Mouse (Mus musculus) monocyte, adult 2 months (primary cell): Measurements from ENCODE around the gene Plcl1.

Experiments used
- DNase-seq, 2 experiments: peaks; one replicate each; pipeline ENCODE4 v3.0.0; 2022; ENCODE audit warnings: low spot score in 2 of 2, low read depth in 1 of 2

Plcl1 gene

DNA sequence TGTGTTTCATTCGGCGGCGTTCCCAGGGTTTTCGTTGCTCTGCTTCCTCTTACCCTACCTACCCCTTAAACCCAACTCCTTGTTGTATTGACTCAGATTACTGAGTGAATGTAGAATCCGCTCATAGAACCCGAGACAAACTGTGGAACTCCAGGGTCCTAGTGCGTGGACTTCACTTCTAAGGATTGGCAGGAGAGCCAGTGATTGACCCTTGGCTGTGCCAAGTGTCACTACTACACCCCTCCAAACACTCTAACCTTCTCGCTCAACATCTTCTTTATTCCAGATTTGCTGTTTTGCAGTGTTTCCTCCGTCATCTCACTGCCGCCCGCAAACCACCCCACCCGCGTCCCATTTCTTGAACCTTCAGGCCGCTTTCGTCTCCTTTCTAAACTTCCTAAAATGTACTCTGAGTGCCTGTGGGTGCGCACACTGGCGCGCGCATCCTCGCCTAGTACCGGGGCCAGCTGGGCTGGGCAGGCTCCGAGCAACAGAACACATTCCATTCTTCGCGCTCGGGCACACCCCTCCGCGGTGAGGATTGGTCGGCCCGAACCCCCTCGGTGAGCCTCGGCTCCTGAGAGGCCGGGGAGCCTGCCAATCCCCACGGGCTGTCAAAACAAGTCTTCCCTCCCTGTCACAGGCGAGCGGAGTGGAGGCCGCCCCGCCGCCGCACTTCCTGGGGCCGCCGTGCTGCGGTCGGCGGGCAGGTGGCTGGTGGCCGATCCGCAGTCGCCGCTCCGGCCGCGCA, at the start of gene Plcl1:
TSS of gene Plcl1 (plus strand) at position 650 of the 751 bp plus-strand sequence.
- DNase-seq, result peak; percentile 43 to 67

DNA sequence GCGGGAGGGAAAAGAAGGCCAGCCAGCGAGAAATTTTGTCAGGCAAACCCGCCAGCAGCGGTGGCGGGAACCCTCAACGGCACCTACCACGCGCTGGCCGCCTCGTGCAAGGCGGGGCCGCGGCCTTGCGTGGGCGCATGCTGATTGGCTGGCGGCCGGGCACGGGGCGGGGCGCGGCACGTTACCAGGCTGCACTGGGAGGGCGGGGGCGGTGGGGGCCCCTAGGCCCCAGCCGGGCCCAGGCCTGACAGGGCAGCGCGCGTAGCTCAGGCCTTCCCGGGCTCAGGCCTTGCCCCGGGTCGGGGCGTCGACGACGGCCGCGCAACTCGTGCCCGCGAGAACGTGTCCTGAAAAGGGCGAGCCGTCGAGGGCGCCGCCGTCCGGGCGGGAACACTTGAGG, 43.1 kb upstream of the Plcl1 start:
- no peak for DNase-seq

DNA sequence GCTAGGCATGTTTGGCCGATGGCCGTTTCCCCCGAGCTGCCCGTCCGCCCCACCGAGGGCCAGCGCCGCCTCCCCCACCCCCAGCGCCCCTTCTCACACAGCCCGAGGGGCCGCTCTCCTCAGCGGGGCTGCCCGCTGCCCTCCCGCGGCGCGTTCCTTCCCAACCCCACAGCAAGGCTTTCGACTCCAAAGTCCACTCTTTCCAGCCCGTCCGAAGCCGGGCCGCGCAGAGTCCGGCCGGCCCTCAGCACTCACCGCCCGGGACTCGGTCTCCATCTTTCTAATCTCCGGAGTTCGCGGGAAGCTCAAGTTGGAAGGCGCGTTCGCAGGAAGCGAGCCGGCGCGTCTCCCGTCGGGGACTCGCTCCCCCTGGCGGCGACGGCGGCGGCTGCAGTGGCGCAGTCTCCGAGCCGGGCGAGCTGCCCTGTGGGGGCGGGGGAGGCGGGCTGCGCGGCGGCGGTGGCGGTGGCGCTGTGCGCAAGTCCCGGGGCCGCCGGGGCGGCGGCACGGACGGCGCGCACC, 42.6 kb upstream of the Plcl1 start, which contains the start of gene Boll:
TSS of gene Boll (minus strand) at position 426 of the 522 bp plus-strand sequence.
- DNase-seq, result peak; percentile 24 to 41

DNA sequence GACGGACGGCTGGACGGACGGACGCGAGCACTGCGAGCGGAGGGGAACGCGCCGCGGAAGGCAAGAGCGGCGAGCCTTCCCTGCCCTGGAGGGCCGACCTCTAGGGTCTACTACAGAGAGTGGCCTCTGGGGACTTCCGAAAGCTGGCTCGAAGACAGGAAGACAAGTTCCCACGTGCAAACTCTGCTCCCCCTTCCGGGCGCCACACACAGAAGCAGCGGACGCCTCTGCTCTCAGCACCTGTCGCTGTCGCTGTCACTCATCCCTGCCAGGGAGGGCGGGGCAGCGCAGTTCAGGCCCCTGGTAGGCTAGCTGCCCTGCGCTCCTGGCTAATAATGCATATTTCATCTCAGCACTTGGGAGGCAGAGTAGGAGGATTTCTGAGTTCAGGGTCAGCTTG, 42.1 kb upstream of the Plcl1 start:
- no peak for DNase-seq

DNA sequence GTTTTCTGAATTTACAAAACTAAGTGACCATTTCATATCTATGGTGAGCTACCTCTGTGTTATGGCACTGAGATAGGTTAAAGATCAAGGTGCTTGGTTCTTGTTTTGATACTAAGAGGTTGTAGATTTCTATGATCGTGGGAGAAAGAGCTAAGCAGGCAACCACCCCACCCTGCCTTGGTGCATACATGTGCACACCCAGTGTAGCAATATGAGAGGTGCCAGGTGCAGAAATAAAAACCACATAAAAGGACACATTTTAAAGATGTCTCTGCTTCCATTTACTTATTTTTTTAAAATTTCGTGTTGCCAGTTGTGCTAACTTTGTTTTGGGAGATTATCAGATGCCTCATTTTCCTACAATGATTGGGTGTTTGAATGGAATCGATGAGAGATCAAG, 33.1 kb upstream of the Plcl1 start:
- DNase-seq, result no peak

DNA sequence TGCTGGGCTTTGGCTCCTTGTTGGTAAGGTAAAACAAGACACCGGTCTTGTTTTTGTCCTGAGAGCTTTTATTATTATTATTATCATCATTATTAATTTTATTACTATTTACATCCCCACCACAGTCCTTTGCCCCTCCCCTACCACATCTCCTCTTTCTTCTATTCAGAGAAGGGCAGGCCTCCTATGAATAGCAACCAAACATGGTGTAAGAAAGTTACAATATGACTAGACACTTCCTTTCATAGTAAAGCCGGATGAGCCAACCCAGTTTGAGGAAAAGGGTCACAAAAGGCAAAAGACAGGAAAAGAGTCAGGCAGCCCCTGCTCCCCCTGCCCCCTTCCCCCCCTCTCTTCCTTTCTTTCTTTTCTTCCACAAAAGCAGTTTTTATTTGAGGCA, 25.2 kb upstream of the Plcl1 start:
- no peak for DNase-seq

DNA sequence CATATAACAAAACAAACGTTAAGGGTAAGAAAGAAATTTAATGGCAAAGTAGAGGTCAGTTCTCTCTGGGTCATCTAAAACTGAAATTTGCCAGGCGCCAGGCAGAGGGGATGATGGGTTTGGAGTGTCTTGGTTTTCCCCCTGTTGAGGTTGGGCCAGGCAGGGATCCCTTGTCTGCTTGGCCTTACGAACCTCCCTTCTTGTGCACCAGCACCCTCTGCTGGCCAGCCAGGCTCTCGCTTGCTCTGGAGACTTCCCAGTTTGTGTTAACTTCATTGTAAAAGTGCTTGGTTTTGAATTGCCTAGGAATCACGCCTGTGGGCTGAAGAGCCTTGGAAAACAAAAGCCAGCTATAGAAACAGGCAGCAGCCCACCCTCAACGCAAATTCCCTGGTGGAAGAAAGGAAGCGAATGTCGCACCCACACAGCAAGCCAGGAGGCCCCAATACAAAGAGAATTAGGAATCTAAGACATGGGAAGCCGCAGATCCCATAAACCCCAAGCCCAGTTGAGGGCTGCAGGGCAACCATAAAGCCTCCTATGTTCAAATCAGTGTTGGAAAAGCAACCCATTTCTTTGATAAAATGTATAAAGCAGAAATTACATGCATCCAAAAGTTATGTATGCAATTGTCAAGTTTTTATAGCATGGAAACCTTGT, 22.5 kb upstream of the Plcl1 start:
- peak in 1 of 2 experiments; percentile 30 for DNase-seq

DNA sequence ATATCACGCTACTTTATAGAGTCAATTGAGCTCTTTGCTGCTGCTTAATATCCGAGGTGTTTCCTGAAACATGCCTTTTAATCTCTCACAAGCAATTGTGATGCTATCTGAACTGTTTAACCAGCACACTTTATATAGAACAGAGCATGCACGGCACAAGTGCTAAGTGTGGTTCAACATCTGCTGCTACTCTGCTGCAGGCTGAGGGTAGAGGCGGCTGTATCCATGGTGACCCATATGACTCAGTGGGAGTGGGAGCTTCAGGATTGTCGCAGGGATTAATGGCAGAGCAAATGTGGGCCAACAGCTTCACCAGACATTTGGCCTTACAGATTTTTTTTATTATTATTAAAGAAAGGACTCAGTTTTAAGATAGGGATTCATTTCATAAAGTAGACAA, 5.8 kb upstream of the Plcl1 start:
- no peak for DNase-seq

DNA sequence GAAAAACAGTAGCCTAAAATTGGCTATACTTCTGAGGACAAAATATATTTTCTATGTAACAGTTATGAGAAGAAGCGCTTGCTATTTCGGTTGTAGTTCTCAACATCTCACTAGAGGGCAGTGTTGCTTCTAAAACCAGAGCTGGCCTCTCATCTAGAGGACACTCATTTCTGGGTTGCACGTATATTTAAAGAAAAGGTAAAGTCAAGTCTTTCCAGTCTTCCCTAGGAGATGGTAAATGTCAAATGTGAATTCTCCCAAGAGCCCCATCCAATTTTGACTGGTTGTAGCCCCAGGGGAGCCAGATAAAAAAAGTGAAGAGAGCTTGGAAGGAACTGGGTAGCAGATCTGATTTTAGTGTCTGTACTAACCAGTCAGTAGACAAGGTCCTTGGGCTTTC, 1.3 kb upstream of the Plcl1 start:
- no peak for DNase-seq

DNA sequence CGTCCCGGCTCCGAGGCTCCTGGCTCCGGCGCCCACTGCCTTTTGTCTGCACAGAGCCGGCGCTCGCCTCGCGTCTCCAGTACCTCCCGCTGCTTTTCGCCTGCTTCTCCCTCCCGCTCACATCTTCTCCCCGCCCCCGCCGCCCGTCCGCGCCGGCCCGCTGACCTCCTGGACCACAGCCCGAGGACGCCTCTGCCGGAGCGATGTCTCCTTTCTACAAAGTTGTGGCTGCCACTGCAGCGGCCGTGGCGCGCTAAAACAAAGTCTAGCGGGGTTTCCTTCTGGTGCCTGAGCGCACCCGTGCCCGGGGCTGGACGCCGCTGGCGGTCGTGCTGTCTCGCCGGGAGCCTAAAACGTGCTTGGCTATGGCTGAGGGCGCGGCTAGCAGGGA, 297 bp downstream of the Plcl1 start:
- DNase-seq, result no peak

DNA sequence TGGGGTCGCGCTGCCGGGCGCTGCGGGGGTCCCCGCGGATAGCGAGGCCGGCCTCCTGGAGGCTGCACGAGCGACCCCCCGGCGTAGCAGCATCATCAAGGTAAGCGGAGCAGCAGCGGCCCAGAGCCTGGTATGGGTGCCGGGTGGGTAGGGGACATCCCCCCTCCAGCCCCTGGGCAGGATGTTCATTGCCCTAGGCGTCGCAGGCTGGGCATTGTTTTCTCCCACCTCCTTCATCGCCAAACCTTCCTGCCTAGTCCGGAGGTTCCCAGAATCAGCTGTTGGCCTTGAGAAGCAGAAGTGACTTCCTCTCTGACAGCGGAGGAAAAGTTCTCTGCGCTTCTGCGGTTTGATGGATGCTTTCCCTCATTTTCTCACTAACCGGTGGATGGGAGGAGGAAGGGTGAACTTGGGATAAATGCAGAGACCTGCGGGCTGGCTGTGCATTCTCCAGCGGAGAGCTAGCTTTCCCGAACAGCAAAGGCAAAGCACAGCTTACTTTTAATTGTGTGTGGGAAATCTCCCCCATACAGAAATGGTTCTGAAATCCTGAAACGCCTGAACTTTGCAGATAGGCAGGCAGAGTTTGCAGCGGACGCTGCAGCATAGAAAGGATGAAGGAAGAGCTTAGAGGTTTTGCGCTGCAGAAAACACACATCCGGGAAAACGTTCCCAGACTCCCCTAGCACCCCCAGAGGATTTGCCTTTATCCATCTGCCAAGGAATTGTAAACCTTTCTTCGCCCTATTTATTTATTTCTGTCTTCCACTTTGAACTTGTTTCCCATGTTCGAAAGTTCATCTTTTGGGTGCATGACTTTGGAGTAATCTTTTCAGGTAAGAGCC, 1.0 kb downstream of the Plcl1 start:
- DNase-seq, result no peak

DNA sequence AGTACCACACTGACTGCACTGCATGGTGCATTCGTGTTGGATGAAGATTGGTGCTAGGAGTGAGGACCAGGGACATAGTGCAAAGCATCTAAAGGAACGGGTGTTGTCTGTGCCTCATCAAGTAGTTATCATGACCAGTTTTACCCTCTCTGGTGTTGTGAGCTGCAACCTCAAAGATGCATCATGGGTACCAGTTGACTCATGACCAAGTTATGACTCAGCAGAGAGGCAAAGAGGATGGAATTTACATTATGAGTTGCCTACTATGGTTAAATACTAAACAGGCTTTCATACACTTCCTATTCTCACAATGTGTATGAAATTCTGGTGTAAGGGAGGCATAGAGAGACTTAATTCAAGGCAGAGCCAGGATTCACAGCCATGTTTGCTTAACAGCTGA, 4.9 kb downstream of the Plcl1 start:
- DNase-seq, result no peak

DNA sequence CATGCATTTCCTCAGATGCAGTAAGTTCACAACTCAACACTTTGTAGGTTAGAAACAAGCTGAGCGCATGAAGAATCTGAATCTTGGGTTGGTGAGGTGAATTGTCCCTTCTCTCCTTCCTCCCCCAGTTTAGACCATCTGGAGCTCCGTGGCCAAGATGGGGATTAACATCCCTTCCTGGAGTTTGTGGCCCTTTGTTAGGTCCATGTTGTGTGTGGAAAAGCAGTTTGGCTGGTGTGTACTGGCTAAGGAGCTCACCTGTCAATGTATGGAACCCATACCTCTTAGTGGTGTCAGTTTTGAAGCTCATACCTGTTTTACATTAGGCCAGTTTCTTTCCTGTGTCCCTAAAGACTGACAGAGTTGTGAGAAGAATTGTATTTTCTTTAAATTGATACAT, 5.4 kb downstream of the Plcl1 start:
- no peak for DNase-seq

DNA sequence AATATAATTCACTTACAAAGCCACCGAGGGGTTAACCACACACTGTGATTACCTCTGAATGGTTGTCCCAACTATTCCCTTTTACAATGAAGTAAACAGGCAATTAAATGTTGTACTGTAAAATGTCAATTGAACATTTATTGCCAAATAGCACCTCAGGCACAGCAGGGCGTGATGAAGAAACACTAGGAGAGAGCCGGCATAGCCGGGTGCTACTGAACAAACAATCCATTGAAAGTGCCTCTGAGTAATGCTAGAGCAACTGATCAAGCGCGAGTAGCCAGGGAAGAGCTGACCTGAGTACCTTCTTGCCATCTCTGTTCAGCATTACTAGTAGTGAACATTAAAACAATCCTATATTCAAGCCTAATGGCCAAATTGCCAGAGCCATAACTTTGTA, 6.8 kb downstream of the Plcl1 start:
- DNase-seq, result no peak

DNA sequence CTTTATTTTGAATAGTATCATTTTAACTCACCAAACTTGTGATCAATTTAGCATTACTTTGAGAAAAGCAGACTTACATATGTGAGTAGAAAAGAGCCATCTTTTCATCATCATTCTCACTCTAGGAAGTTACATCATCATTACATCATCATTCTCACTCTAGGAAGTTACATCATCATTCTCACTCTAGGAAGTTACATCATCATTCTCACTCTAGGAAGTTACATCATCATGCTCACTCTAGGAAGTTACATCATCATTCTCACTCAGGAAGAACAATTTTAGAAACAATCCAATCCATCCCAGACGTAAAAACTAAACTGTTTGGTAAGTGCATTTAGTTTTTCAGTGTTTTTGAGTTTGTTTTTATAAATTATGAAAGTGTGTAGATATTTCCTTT, 7.8 kb downstream of the Plcl1 start:
- DNase-seq, result no peak

DNA sequence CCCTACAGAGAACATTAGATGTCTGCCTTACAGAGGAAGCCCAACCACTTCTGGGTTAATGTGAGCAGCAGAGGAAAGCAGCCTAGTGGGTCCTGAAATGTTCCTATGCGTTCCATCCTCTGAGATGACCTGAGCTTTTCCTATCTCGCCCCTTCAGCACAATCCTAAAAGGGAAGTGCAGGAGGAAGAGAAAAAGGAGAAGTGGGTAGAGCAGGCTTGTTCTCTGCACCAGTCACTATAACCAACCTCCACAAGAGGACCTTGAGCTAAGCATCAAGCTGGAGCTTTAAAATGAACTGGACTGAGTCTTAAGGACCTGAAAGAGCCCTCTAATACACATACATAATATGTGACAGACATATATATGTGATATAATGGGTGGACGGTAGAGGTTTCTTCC, 13.2 kb downstream of the Plcl1 start:
- DNase-seq, result peak in 1 of 2 experiments; percentile 17

DNA sequence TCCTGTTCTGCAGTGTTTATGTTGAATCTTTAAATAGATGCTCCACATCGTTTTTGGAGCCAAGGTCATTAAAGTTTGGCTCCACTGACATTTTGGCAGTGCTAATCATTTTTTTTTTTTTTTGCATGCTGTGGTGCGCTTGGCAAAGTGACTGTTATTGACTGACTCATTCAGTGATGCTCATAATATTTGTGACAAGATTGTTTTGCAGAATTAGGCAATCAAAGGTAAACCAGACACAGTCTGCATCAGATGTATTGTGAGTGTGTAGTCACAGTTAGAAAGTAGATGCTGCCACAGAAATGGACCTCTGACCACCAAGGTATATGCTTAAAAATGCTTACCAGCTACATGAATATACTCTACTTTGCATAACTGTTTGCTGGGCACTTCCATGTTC, 21.9 kb downstream of the Plcl1 start:
- DNase-seq, result no peak

DNA sequence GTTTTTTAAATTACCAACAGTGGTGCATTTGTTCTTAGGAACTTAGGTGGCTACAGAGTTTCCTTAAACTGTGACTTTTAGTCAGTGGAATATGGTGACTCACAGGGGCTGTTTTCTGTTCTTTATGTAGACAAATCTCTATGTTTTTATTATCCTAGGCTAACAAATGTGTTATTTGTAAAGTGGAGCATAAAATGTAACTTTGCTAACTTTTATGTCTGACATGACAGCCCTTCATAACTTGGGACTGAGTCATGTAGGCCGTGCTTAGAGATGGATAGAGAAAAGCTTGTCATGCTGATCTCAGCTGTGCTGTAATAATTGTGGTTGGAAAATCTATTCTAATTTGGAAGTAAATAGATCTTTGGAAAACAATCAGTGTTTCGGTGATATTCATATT, 23.3 kb downstream of the Plcl1 start:
- DNase-seq, result no peak

DNA sequence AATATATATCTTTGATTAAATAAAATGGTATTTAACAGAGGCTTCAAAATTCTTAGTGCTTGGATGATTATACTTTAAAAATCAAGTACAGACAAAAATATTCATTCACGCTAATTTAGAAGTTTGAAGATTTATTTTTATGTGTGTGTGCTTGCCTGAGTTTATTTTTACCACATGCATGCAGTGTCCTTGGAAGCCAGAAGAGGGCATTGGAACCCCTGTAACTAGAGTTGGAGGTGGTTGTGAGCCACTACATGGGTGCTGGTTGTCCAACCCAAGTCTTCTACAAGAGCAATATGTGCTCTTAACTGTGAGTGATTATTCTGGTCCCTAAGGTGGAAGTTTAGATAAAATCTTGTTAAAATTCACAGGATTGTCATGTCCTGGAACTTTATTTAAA, 24.0 kb downstream of the Plcl1 start:
- no peak for DNase-seq

DNA sequence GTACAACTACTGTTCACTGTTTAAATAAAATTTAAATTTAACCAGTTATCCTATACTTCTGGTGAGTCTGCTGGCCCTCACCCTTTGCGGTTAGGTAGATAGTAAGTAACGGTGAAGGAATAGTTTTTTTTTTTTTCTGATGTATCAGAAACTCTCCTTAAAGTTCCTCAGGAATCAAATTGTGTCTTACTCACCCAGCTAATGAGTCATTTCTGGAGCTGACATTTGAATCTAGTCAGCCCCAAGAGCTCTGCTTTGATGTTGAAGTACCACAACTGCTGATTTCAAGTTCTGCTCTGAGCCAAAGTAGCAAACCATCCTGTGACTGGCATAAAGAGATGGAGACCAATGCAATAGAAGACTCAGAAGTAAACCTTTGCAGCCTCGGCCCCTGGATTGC, 24.9 kb downstream of the Plcl1 start:
- no peak for DNase-seq

DNA sequence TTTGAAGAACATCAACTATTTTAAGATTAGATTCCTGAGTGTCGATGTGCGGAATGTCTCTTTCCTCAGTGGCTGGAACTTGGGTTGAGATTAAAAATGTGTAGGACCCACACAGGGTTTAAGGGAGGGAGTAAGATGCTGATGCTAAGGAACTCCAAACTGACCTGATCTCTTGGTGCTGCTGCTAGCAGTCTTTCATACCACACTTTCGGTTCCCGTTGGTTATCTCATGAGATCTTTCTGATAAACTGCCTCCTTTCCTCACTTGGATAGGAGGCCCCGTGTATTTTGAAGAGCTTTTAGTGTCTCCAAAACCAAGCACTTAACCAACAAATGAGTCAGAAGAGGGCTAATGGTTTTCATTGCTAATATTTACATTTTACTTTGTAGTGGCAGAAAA, 30.9 kb downstream of the Plcl1 start:
- no peak for DNase-seq

DNA sequence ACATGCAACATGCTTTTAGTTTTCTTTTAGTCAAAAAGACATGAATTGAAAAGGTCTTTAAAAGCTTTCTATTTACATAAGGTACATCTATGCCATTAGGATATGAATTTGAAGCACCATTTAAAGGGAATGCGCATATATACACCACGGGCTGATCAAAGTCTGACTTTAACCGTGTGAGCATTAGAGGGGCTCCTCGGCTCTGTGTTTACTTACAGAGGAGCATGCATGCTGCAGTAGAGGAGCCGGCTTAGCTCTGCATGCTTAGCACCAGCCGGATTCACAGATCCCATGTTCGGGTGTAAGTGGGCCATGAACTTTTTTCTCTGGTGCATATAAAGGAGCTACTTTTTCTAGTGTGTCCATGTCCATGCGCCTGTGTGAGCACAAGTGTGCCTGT, 31.4 kb downstream of the Plcl1 start:
- no peak for DNase-seq
